In the genomic region with DNA sequence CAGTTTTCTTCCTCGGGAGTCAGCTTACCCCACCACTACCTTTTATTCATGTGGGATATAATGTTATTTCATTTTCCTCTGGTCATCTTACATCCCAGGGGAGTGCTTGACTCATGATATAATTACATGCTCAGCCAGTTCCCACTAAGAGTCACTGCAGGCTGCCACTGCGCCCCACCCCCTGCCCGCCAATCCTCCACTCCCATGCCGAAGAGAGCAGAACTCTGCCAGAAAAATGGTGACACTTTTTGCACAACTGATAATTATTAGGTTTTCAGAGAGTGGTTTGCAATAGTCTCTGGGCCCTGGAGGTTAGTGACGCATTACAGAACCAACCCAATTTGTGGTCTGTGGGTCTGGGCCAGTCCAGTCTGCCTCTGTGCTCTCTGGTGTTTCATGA, we compare ENCODE assay signal across 13 mouse cellular contexts.
DNase-seq lines count a peak whose midpoint lies in the region; ATAC-seq lines count a peak whose summit lies in the region.
"Had no signal": no experiment of that assay in that cellular context is flagged by ENCODE, and none has a peak within 500 bp of the region (broad histone marks: within the 10 kb centered on the region; RNA-seq: fewer than 3 reads in every experiment).

No protein-coding gene starts in this region.

- peak; percentile 6 to 46 for DNase-seq in adrenal gland, adult (ENCODE audit: inconsistent age in 2 of 2, low spot score in 1 of 2)
- DNase-seq in adrenal gland, postnatal 4 days (ENCODE audit: low spot score in 2 of 2), result no peak
- peak; percentile 14 for DNase-seq in kidney, postnatal 14 days
- no peak for DNase-seq in kidney, adult 8-10 months
- peak; percentile 13 to 26 for DNase-seq in heart, postnatal 36 days
- no peak for DNase-seq in liver
- DNase-seq: forebrain, postnatal 0 days; lung, postnatal 14 days; thymus, postnatal 4 days had no signal

- H3K9ac ChIP-seq in embryonic facial prominence, embryonic 15.5 days, result no peak overlapping the region
- H3K9ac ChIP-seq: forebrain, postnatal 0 days; limb, embryonic 13.5 days had no signal

- no peaks in the 10 kb centered on the region for H3K9me3 ChIP-seq in embryonic facial prominence, embryonic 15.5 days (replicated peaks)
- H3K9me3 ChIP-seq: limb, embryonic 13.5 days had no signal

- H3K4me2 ChIP-seq in embryonic facial prominence, embryonic 15.5 days (replicated peaks), result no peak overlapping the region
- H3K4me2 ChIP-seq: limb, embryonic 13.5 days had no signal

- intact Hi-C loops in heart, postnatal 36 days (cut with DNase I), result no loop called here

- no peak overlapping the region for H3K4me3 ChIP-seq in embryonic facial prominence, embryonic 15.5 days (replicated peaks)
- H3K4me3 ChIP-seq: layer of hippocampus, adult 2 months; limb, embryonic 13.5 days had no signal

- no peaks in the 10 kb centered on the region for H3K36me3 ChIP-seq in embryonic facial prominence, embryonic 15.5 days
- H3K36me3 ChIP-seq: limb, embryonic 13.5 days had no signal

- no peak overlapping the region for H3K27ac ChIP-seq in embryonic facial prominence, embryonic 15.5 days (replicated peaks)
- H3K27ac ChIP-seq: layer of hippocampus, adult 2 months; limb, embryonic 13.5 days had no signal

- 50% methylated on average over 5 of the region's 5 CpGs for WGBS in embryonic facial prominence, embryonic 15.5 days

- no peaks in the 10 kb centered on the region for H3K27me3 ChIP-seq in embryonic facial prominence, embryonic 15.5 days

- no peaks in the 10 kb centered on the region for H3K4me1 ChIP-seq in embryonic facial prominence, embryonic 15.5 days

- ATAC-seq in embryonic facial prominence, embryonic 15.5 days (ENCODE audit: insufficient number of reproducible peaks, low FRiP score, low TSS enrichment, low read depth), result peak; percentile 80
- no peak for ATAC-seq in erythroblast, adult 5-6 weeks (replicated peaks; ENCODE audit: low FRiP score, poor library complexity, severe bottlenecking)
- ATAC-seq: forebrain, postnatal 0 days had no signal

Comparison
In these comparisons a context has a peak if more than half of its experiments do, and no peak if none do; other contexts are left out.
1. DNase-seq: peak in adrenal gland, adult (2 of 2), kidney, postnatal 14 days (single experiment) and heart, postnatal 36 days (2 of 2); none in adrenal gland, postnatal 4 days (0 of 2), kidney, adult 8-10 months (0 of 2) and liver (single experiment).